Mouse (Mus musculus): ENCODE measurements around the gene Aldoart1. TPM values are rescaled to one million over a fixed set of nuclear protein-coding genes. Genes with fewer than 3 reads are reported as not detected.
A peak's percentile ranks its signal among the peaks of the same experiment; 100 is the strongest.

Gene Aldoart1
- polyA plus RNA-seq (2015; fragmentation: Nextera tagmentation; extraction: Ambion mirVana): 0.11 TPM in 1 of 2 replicates, not detected in the other

GRCm38 (mm10) chr4:72852534-72852933 is at the start of gene Aldoart1:
Gene Aldoart1, minus strand, starts transcription at chr4:72852634.
- H3K9me3 ChIP-seq (ENCODE audit: control insufficient read depth, low read length): no peaks in the 10 kb centered on the region
- 95% methylated on average over 9 of the region's 9 CpGs for WGBS
- no peaks in the 10 kb centered on the region for H3K4me1 ChIP-seq (ENCODE audit: control insufficient read depth, insufficient read depth, low read length)
- H3K4me2 ChIP-seq (ENCODE audit: low read depth, low read length): no peak within 1 kb of the TSS
- H3K36me3 ChIP-seq (ENCODE audit: control insufficient read depth, insufficient read depth, low read length): no peaks in the 10 kb centered on the region
- no peak within 1 kb of the TSS for H3K27ac ChIP-seq (ENCODE audit: low read length)
- no peak within 1 kb of the TSS for H3K9ac ChIP-seq (ENCODE audit: low read depth, low read length)
- no peak within 1 kb of the TSS for H3K4me3 ChIP-seq (ENCODE audit: low read length)
- no peak for ATAC-seq
- H3K27me3 ChIP-seq (replicated peaks; ENCODE audit: control insufficient read depth, insufficient read depth, low read length): no peaks in the 10 kb centered on the region

- Histone ChIP-seq H3K27ac (ENCODE audit: low read length) (no peak overlapping the region), H3K4me1 (ENCODE audit: control insufficient read depth, insufficient read depth, low read length) (no peaks in the 10 kb centered on the region), H3K4me2 (ENCODE audit: low read depth, low read length) (no peak overlapping the region), H3K4me3 (ENCODE audit: low read length) (no peak overlapping the region), H3K36me3 (ENCODE audit: control insufficient read depth, insufficient read depth, low read length) (no peaks in the 10 kb centered on the region), H3K9ac (ENCODE audit: low read depth, low read length) (no peak overlapping the region), H3K9me3 (ENCODE audit: control insufficient read depth, low read length) (no peaks in the 10 kb centered on the region), H3K27me3 (replicated peaks; ENCODE audit: control insufficient read depth, insufficient read depth, low read length) (no peaks in the 10 kb centered on the region; the same call in 1 of the 2 replicates)
- WGBS: 53% methylated on average over 1 of the region's 1 CpGs
- no peak for ATAC-seq
These were observed 49.1 kb upstream of the Aldoart1 start for GRCm38 (mm10) chr4:72901566-72901965.

- H3K36me3 ChIP-seq (ENCODE audit: control insufficient read depth, insufficient read depth, low read length): no peaks in the 10 kb centered on the region
- H3K4me3 ChIP-seq (ENCODE audit: low read length): no peak overlapping the region
- no peaks in the 10 kb centered on the region for H3K9me3 ChIP-seq (ENCODE audit: control insufficient read depth, low read length)
- no peak overlapping the region for H3K4me2 ChIP-seq (ENCODE audit: low read depth, low read length)
- H3K4me1 ChIP-seq (ENCODE audit: control insufficient read depth, insufficient read depth, low read length): no peaks in the 10 kb centered on the region
- H3K27ac ChIP-seq (ENCODE audit: low read length): no peak overlapping the region
- H3K27me3 ChIP-seq (replicated peaks; ENCODE audit: control insufficient read depth, insufficient read depth, low read length): no peaks in the 10 kb centered on the region
- 49% methylated on average over 2 of the region's 2 CpGs for WGBS
- no peak overlapping the region for H3K9ac ChIP-seq (ENCODE audit: low read depth, low read length)
- peak; percentile 97 for ATAC-seq
These were observed 13.1 kb upstream of the Aldoart1 start for GRCm38 (mm10) chr4:72865371-72866075.

GRCm38 (mm10) chr4:72844276-72844675 is 8.2 kb downstream of the Aldoart1 start:
- H3K4me1 ChIP-seq (ENCODE audit: control insufficient read depth, insufficient read depth, low read length): no peaks in the 10 kb centered on the region
- H3K4me3 ChIP-seq (ENCODE audit: low read length): no peak overlapping the region
- H3K4me2 ChIP-seq (ENCODE audit: low read depth, low read length): no peak overlapping the region
- H3K9me3 ChIP-seq (ENCODE audit: control insufficient read depth, low read length): no peaks in the 10 kb centered on the region
- no peaks in the 10 kb centered on the region for H3K27me3 ChIP-seq (replicated peaks; ENCODE audit: control insufficient read depth, insufficient read depth, low read length)
- no peaks in the 10 kb centered on the region for H3K36me3 ChIP-seq (ENCODE audit: control insufficient read depth, insufficient read depth, low read length)
- no peak overlapping the region for H3K27ac ChIP-seq (ENCODE audit: low read length)
- no peak overlapping the region for H3K9ac ChIP-seq (ENCODE audit: low read depth, low read length)
- no peak for ATAC-seq

GRCm38 (mm10) chr4:72843025-72843424 is 9.4 kb downstream of the Aldoart1 start:
- Histone ChIP-seq H3K4me3 (ENCODE audit: low read length) (no peak overlapping the region), H3K9ac (ENCODE audit: low read depth, low read length) (no peak overlapping the region), H3K36me3 (ENCODE audit: control insufficient read depth, insufficient read depth, low read length) (no peaks in the 10 kb centered on the region), H3K4me2 (ENCODE audit: low read depth, low read length) (no peak overlapping the region), H3K27ac (ENCODE audit: low read length) (no peak overlapping the region), H3K4me1 (ENCODE audit: control insufficient read depth, insufficient read depth, low read length) (no peaks in the 10 kb centered on the region), H3K27me3 (replicated peaks; ENCODE audit: control insufficient read depth, insufficient read depth, low read length) (no peaks in the 10 kb centered on the region), H3K9me3 (ENCODE audit: control insufficient read depth, low read length) (no peaks in the 10 kb centered on the region)
- ATAC-seq: no peak

- no peaks in the 10 kb centered on the region for H3K4me1 ChIP-seq (ENCODE audit: control insufficient read depth, insufficient read depth, low read length)
- 63% methylated on average over 2 of the region's 2 CpGs for WGBS
- ATAC-seq: no peak
These were observed 16.0 kb downstream of the Aldoart1 start for GRCm38 (mm10) chr4:72836430-72836829.

GRCm38 (mm10) chr4:72835400-72835799 is 17.0 kb downstream of the Aldoart1 start:
- 52% methylated on average over 1 of the region's 1 CpGs for WGBS
- no peak overlapping the region for H3K4me2 ChIP-seq (ENCODE audit: low read depth, low read length)
- no peaks in the 10 kb centered on the region for H3K4me1 ChIP-seq (ENCODE audit: control insufficient read depth, insufficient read depth, low read length)
- ATAC-seq: no peak
- H3K9me3 ChIP-seq (ENCODE audit: control insufficient read depth, low read length): no peaks in the 10 kb centered on the region
- no peaks in the 10 kb centered on the region for H3K27me3 ChIP-seq (replicated peaks; ENCODE audit: control insufficient read depth, insufficient read depth, low read length)
- no peak overlapping the region for H3K27ac ChIP-seq (ENCODE audit: low read length)
- H3K9ac ChIP-seq (ENCODE audit: low read depth, low read length): no peak overlapping the region
- no peaks in the 10 kb centered on the region for H3K36me3 ChIP-seq (ENCODE audit: control insufficient read depth, insufficient read depth, low read length)
- no peak overlapping the region for H3K4me3 ChIP-seq (ENCODE audit: low read length)

More at GRCm38 (mm10) chr4:72836430-72836829, 16.0 kb downstream of the Aldoart1 start:
- no peaks in the 10 kb centered on the region for H3K27me3 ChIP-seq (replicated peaks; ENCODE audit: control insufficient read depth, insufficient read depth, low read length)
- H3K9ac ChIP-seq (ENCODE audit: low read depth, low read length): no peak overlapping the region
- H3K9me3 ChIP-seq (ENCODE audit: control insufficient read depth, low read length): no peaks in the 10 kb centered on the region
- no peak overlapping the region for H3K4me2 ChIP-seq (ENCODE audit: low read depth, low read length)
- H3K36me3 ChIP-seq (ENCODE audit: control insufficient read depth, insufficient read depth, low read length): no peaks in the 10 kb centered on the region
- H3K4me3 ChIP-seq (ENCODE audit: low read length): no peak overlapping the region
- no peak overlapping the region for H3K27ac ChIP-seq (ENCODE audit: low read length)

GRCm38 (mm10) chr4:72800816-72801215 is 51.6 kb downstream of the Aldoart1 start:
- Histone ChIP-seq H3K4me1 (ENCODE audit: control insufficient read depth, insufficient read depth, low read length) (no peaks in the 10 kb centered on the region), H3K4me3 (ENCODE audit: low read length) (no peak overlapping the region), H3K9ac (ENCODE audit: low read depth, low read length) (no peak overlapping the region), H3K36me3 (ENCODE audit: control insufficient read depth, insufficient read depth, low read length) (no peaks in the 10 kb centered on the region), H3K4me2 (ENCODE audit: low read depth, low read length) (no peak overlapping the region), H3K27ac (ENCODE audit: low read length) (no peak overlapping the region), H3K27me3 (replicated peaks; ENCODE audit: control insufficient read depth, insufficient read depth, low read length) (no peaks in the 10 kb centered on the region), H3K9me3 (ENCODE audit: control insufficient read depth, low read length) (no peaks in the 10 kb centered on the region)
- WGBS: 76% methylated on average over 1 of the region's 1 CpGs
- no peak for ATAC-seq
